Mouse (Mus musculus): ENCODE data around the gene Nt5m. TPM values are rescaled to one million over a fixed set of nuclear protein-coding genes. Genes with fewer than 3 reads are reported as not detected.

Nt5m gene
- polyA plus RNA-seq, 1 experiment from 2014 or later, result 75.8 TPM

- Histone ChIP-seq H3K4me1 (ENCODE audit: control insufficient read depth, insufficient read depth, low read length) (peaks cover 11% of the 10 kb centered on the region), H3K36me3 (ENCODE audit: control insufficient read depth, insufficient read depth, low read length) (peaks cover 11% of the 10 kb centered on the region), H3K27ac (ENCODE audit: low read length) (peak overlapping the region; percentile 99), H3K9ac (ENCODE audit: low read depth, low read length) (peak overlapping the region; percentile 91), H3K27me3 (ENCODE audit: control insufficient read depth, insufficient read depth, low read depth, low read length) (no peaks in the 10 kb centered on the region), H3K4me2 (ENCODE audit: low read length) (peak overlapping the region; percentile 93), H3K4me3 (ENCODE audit: low read depth, low read length) (peak overlapping the region; percentile 74), H3K9me3 (replicated peaks; ENCODE audit: control insufficient read depth, low read length, poor library complexity, severe bottlenecking) (no peaks in the 10 kb centered on the region)
- 0% methylated on average over 14 of the region's 15 CpGs for WGBS
- ATAC-seq, result peak; percentile 22
These were observed 30.1 kb upstream of the Nt5m start for GRCm38 (mm10) chr11:59809071-59809669.

- ATAC-seq, result peak; percentile 98
These were observed 29.4 kb upstream of the Nt5m start, which contains the start of gene Flcn for GRCm38 (mm10) chr11:59809670-59810474. TSS of gene Flcn (minus strand) at chr11:59810016.

GRCm38 (mm10) chr11:59810480-59811158, 28.6 kb upstream of the Nt5m start:
- ATAC-seq, result no peak

More at GRCm38 (mm10) chr11:59809670-59810474, 29.4 kb upstream of the Nt5m start, which contains the start of gene Flcn:
- H3K36me3 ChIP-seq (ENCODE audit: control insufficient read depth, insufficient read depth, low read length), result peaks cover 7% of the 10 kb centered on the region; the same call in 1 of the 2 replicates
- peak within 1 kb of the TSS; percentile 99 for H3K27ac ChIP-seq (ENCODE audit: low read length)
- WGBS, result under 1% methylated on average over 52 of the region's 52 CpGs
- peak within 1 kb of the TSS; percentile 93 for H3K4me2 ChIP-seq (ENCODE audit: low read length)
- H3K4me1 ChIP-seq (ENCODE audit: control insufficient read depth, insufficient read depth, low read length), result peaks cover 11% of the 10 kb centered on the region
- peak within 1 kb of the TSS; percentile 74 for H3K4me3 ChIP-seq (ENCODE audit: low read depth, low read length)
- H3K9ac ChIP-seq (ENCODE audit: low read depth, low read length), result peak within 1 kb of the TSS; percentile 91
- H3K27me3 ChIP-seq (ENCODE audit: control insufficient read depth, insufficient read depth, low read depth, low read length), result no peaks in the 10 kb centered on the region
- no peaks in the 10 kb centered on the region for H3K9me3 ChIP-seq (replicated peaks; ENCODE audit: control insufficient read depth, low read length, poor library complexity, severe bottlenecking)

GRCm38 (mm10) chr11:59811211-59811610, 28.0 kb upstream of the Nt5m start:
- Histone ChIP-seq H3K27me3 (ENCODE audit: control insufficient read depth, insufficient read depth, low read depth, low read length) (no peaks in the 10 kb centered on the region), H3K36me3 (ENCODE audit: control insufficient read depth, insufficient read depth, low read length) (peaks cover 4% of the 10 kb centered on the region; the same call in 1 of the 2 replicates), H3K9me3 (replicated peaks; ENCODE audit: control insufficient read depth, low read length, poor library complexity, severe bottlenecking) (no peaks in the 10 kb centered on the region), H3K4me1 (ENCODE audit: control insufficient read depth, insufficient read depth, low read length) (peaks cover 11% of the 10 kb centered on the region), H3K27ac (ENCODE audit: low read length) (no peak overlapping the region), H3K4me3 (ENCODE audit: low read depth, low read length) (no peak overlapping the region), H3K9ac (ENCODE audit: low read depth, low read length) (no peak overlapping the region), H3K4me2 (ENCODE audit: low read length) (no peak overlapping the region)
- no peak for ATAC-seq
- 76% methylated on average over 4 of the region's 4 CpGs for WGBS

More at GRCm38 (mm10) chr11:59810480-59811158, 28.6 kb upstream of the Nt5m start:
- Histone ChIP-seq H3K4me2 (ENCODE audit: low read length) (peak overlapping the region; percentile 93), H3K4me3 (ENCODE audit: low read depth, low read length) (peak overlapping the region; percentile 74), H3K9ac (ENCODE audit: low read depth, low read length) (peak overlapping the region; percentile 91), H3K36me3 (ENCODE audit: control insufficient read depth, insufficient read depth, low read length) (peaks cover 7% of the 10 kb centered on the region; the same call in 1 of the 2 replicates), H3K27ac (ENCODE audit: low read length) (peak overlapping the region; percentile 99), H3K9me3 (replicated peaks; ENCODE audit: control insufficient read depth, low read length, poor library complexity, severe bottlenecking) (no peaks in the 10 kb centered on the region), H3K4me1 (ENCODE audit: control insufficient read depth, insufficient read depth, low read length) (peaks cover 11% of the 10 kb centered on the region), H3K27me3 (ENCODE audit: control insufficient read depth, insufficient read depth, low read depth, low read length) (no peaks in the 10 kb centered on the region)
- 65% methylated on average over 14 of the region's 14 CpGs for WGBS

GRCm38 (mm10) chr11:59813276-59813675, 26.0 kb upstream of the Nt5m start:
- no peak overlapping the region for H3K4me2 ChIP-seq (ENCODE audit: low read length)
- H3K4me3 ChIP-seq (ENCODE audit: low read depth, low read length), result no peak overlapping the region
- H3K27me3 ChIP-seq (ENCODE audit: control insufficient read depth, insufficient read depth, low read depth, low read length), result no peaks in the 10 kb centered on the region
- peaks cover 14% of the 10 kb centered on the region for H3K36me3 ChIP-seq (ENCODE audit: control insufficient read depth, insufficient read depth, low read length)
- 85% methylated on average over 3 of the region's 3 CpGs for WGBS
- H3K9ac ChIP-seq (ENCODE audit: low read depth, low read length), result no peak overlapping the region
- no peak overlapping the region for H3K27ac ChIP-seq (ENCODE audit: low read length)
- no peaks in the 10 kb centered on the region for H3K9me3 ChIP-seq (replicated peaks; ENCODE audit: control insufficient read depth, low read length, poor library complexity, severe bottlenecking)
- ATAC-seq, result no peak
- H3K4me1 ChIP-seq (ENCODE audit: control insufficient read depth, insufficient read depth, low read length), result peaks cover 11% of the 10 kb centered on the region

- 72% methylated on average over 1 of the region's 1 CpGs for WGBS
These were observed 24.9 kb upstream of the Nt5m start for GRCm38 (mm10) chr11:59814311-59814710.

GRCm38 (mm10) chr11:59814936-59815335, 24.3 kb upstream of the Nt5m start:
- 94% methylated on average over 6 of the region's 6 CpGs for WGBS
- Histone ChIP-seq H3K36me3 (ENCODE audit: control insufficient read depth, insufficient read depth, low read length) (peaks cover 28% of the 10 kb centered on the region), H3K4me2 (ENCODE audit: low read length) (no peak overlapping the region), H3K4me3 (ENCODE audit: low read depth, low read length) (no peak overlapping the region), H3K27me3 (ENCODE audit: control insufficient read depth, insufficient read depth, low read depth, low read length) (no peaks in the 10 kb centered on the region), H3K9me3 (replicated peaks; ENCODE audit: control insufficient read depth, low read length, poor library complexity, severe bottlenecking) (no peaks in the 10 kb centered on the region), H3K9ac (ENCODE audit: low read depth, low read length) (no peak overlapping the region), H3K4me1 (ENCODE audit: control insufficient read depth, insufficient read depth, low read length) (0 out of 2 replicates have a peak, but pooled peaks cover 2% of the 10 kb centered on the region), H3K27ac (ENCODE audit: low read length) (no peak overlapping the region)
- no peak for ATAC-seq

More at GRCm38 (mm10) chr11:59814311-59814710, 24.9 kb upstream of the Nt5m start:
- H3K4me1 ChIP-seq (ENCODE audit: control insufficient read depth, insufficient read depth, low read length), result 0 out of 2 replicates have a peak, but pooled peaks cover 2% of the 10 kb centered on the region
- H3K27me3 ChIP-seq (ENCODE audit: control insufficient read depth, insufficient read depth, low read depth, low read length), result no peaks in the 10 kb centered on the region
- H3K4me2 ChIP-seq (ENCODE audit: low read length), result no peak overlapping the region
- H3K4me3 ChIP-seq (ENCODE audit: low read depth, low read length), result no peak overlapping the region
- no peak for ATAC-seq
- H3K9me3 ChIP-seq (replicated peaks; ENCODE audit: control insufficient read depth, low read length, poor library complexity, severe bottlenecking), result no peaks in the 10 kb centered on the region
- H3K36me3 ChIP-seq (ENCODE audit: control insufficient read depth, insufficient read depth, low read length), result peaks cover 23% of the 10 kb centered on the region
- no peak overlapping the region for H3K27ac ChIP-seq (ENCODE audit: low read length)
- no peak overlapping the region for H3K9ac ChIP-seq (ENCODE audit: low read depth, low read length)

- Histone ChIP-seq H3K9me3 (replicated peaks; ENCODE audit: control insufficient read depth, low read length, poor library complexity, severe bottlenecking) (no peaks in the 10 kb centered on the region), H3K36me3 (ENCODE audit: control insufficient read depth, insufficient read depth, low read length) (peaks cover 29% of the 10 kb centered on the region), H3K27ac (ENCODE audit: low read length) (no peak overlapping the region), H3K4me2 (ENCODE audit: low read length) (no peak overlapping the region), H3K4me1 (ENCODE audit: control insufficient read depth, insufficient read depth, low read length) (0 out of 2 replicates have a peak, but pooled peaks cover 2% of the 10 kb centered on the region), H3K27me3 (ENCODE audit: control insufficient read depth, insufficient read depth, low read depth, low read length) (no peaks in the 10 kb centered on the region), H3K9ac (ENCODE audit: low read depth, low read length) (no peak overlapping the region), H3K4me3 (ENCODE audit: low read depth, low read length) (no peak overlapping the region)
- ATAC-seq, result no peak
- 92% methylated on average over 6 of the region's 6 CpGs for WGBS
These were observed 23.7 kb upstream of the Nt5m start for GRCm38 (mm10) chr11:59815482-59816065.
